Mouse (Mus musculus) liver, embryonic 14.5 days (tissue): ENCODE measurements around the gene Lep. TPM values are rescaled to one million over a fixed set of nuclear protein-coding genes. Genes with fewer than 3 reads are reported as not detected.

Experiments
- ATAC-seq: fragments of 200-750 bp; cut with Nextera tagmentation; 2 replicates; pipeline ENCODE4 v1.8.0; 2017; ENCODE audit warnings: moderate number of reproducible peaks, mild to moderate bottlenecking, moderate library complexity; ENCODE audit not compliant: insufficient read depth
- DNase-seq, 3 experiments: peaks; one replicate each; pipeline ENCODE4 v3.0.0-alpha.2; 2012 to 2013; ENCODE audit warnings: low read depth in 3 of 3, low spot score in 3 of 3
- H3K27ac ChIP-seq: fragments of 300-500 bp; sonication (generic); 2 replicates; pipeline ENCODE4 v1.5.1; 2014; ENCODE audit warnings: moderate library complexity, mild to moderate bottlenecking, control low read depth, inconsistent platforms
- H3K27me3 ChIP-seq: fragments of 300-500 bp; sonication (generic); 2 replicates; pipeline ENCODE4 v1.6.1; 2014; ENCODE audit warnings: mild to moderate bottlenecking, low read length, moderate library complexity; ENCODE audit not compliant: control insufficient read depth, insufficient read depth
- H3K36me3 ChIP-seq: fragments of 300-500 bp; sonication (generic); replicated peaks from 2 replicates; pipeline ENCODE4 v1.6.1; 2014; ENCODE audit warnings: low read depth; ENCODE audit not compliant: control insufficient read depth, insufficient read depth
- H3K4me1 ChIP-seq, 2 experiments: fragments of 200-500 bp in 1 of 2; fragments of 300-500 bp in 1 of 2; sonication (generic) in 1 of 2; replicated peaks; 2 replicates each; pipeline ENCODE4 v1.6.1; 2012 to 2014; ENCODE audit warnings: antibody characterized with exemption in 1 of 2, inconsistent platforms in 1 of 2, low read length in 1 of 2; ENCODE audit not compliant: control insufficient read depth in 2 of 2, insufficient read depth in 2 of 2
- H3K4me2 ChIP-seq: fragments of 300-500 bp; sonication (generic); 2 replicates; pipeline ENCODE4 v1.6.1; 2014; ENCODE audit warnings: low read depth, mild to moderate bottlenecking, control low read depth, moderate library complexity
- H3K4me3 ChIP-seq, 2 experiments: fragments of 200-500 bp in 1 of 2; fragments of 300-500 bp in 1 of 2; sonication (generic) in 1 of 2; 2 replicates each; pipeline ENCODE4 v1.5.1; 2012 to 2014; ENCODE audit warnings: low read depth in 2 of 2, low read length in 2 of 2, mild to moderate bottlenecking in 2 of 2, control low read depth in 1 of 2, inconsistent platforms in 1 of 2, moderate library complexity in 1 of 2; ENCODE audit not compliant: insufficient read depth in 1 of 2
- H3K9ac ChIP-seq: fragments of 300-500 bp; sonication (generic); replicated peaks from 2 replicates; pipeline ENCODE4 v1.6.1; 2014; ENCODE audit warnings: mild to moderate bottlenecking, control low read depth, moderate library complexity
- H3K9me3 ChIP-seq: fragments of 300-500 bp; sonication (generic); 2 replicates; pipeline ENCODE4 v1.6.1; 2016; ENCODE audit warnings: low read length, mixed read lengths; ENCODE audit not compliant: control insufficient read depth
- CTCF ChIP-seq: IDR thresholded peaks from 2 replicates; pipeline ENCODE4 v1.5.1; 2016; ENCODE audit warnings: antibody characterized with exemption, low read depth, control low read depth
- EP300 ChIP-seq: IDR thresholded peaks from 2 replicates; pipeline ENCODE4 v1.6.1; 2016; ENCODE audit warnings: antibody characterized with exemption, low read depth
- WGBS: fragments of 180-500 bp; shearing (Covaris S2); extraction: QIAGEN DNeasy Blood & Tissue Kit; methylation state at CpG from one replicate; pipeline ENCODE4 v1.1.7; 2014; ENCODE audit not compliant: insufficient replicate concordance; 5-methylcytosine and 5-hydroxymethylcytosine counted together
- microRNA-seq: library from miRNA; unstranded; fragments of <30 nt; microRNA quantifications from one replicate; pipeline ENCODE4, GENCODE M21; 2016
- polyA plus RNA-seq, 2 experiments: library from polyadenylated mRNA; depleted of rRNA in 1 of 2; stranded (reverse) in 1 of 2; unstranded in 1 of 2; fragments of >200 nt; fragmentation: Nextera tagmentation in 1 of 2; extraction: Ambion mirVana in 1 of 2; gene quantifications; 2 replicates each; pipeline versions ENCODE4 v1.2.1 to v1.2.3; 2012 to 2014

The Lep gene
- polyA plus RNA-seq, 2 experiments: not detected

DNA sequence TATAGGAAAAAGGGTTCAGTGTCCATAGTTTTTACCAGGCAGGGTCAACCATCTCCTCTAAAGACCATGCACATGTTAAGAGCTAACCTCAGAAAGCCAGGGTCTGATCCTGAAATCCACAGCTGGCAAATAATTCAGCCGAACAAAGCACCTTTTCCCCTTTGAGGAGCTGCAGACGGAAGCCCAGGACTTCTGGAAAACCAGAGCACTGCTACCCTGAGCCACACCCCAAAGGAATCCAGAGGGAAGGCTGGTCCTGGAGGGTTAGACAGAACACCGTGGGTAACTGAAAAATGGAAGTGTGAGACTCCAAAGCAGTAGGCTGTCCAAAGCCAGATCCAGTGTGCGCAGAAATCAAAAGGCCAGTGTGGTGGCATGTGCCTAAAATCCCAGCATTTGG is 58.9 kb downstream of the Lep start:
- H3K4me2 ChIP-seq: no peak overlapping the region
- H3K27me3 ChIP-seq: no peaks in the 10 kb centered on the region
- no peak overlapping the region for H3K9ac ChIP-seq
- no peak overlapping the region for H3K4me3 ChIP-seq
- no peak for DNase-seq
- TF ChIP-seq EP300 (no peak), CTCF (no peak)
- H3K4me1 ChIP-seq: no peaks in the 10 kb centered on the region
- 62% methylated on average over 4 of the region's 4 CpGs for WGBS
- ATAC-seq: no peak
- no peak overlapping the region for H3K27ac ChIP-seq
- H3K36me3 ChIP-seq: no peaks in the 10 kb centered on the region
- no peaks in the 10 kb centered on the region for H3K9me3 ChIP-seq

DNA sequence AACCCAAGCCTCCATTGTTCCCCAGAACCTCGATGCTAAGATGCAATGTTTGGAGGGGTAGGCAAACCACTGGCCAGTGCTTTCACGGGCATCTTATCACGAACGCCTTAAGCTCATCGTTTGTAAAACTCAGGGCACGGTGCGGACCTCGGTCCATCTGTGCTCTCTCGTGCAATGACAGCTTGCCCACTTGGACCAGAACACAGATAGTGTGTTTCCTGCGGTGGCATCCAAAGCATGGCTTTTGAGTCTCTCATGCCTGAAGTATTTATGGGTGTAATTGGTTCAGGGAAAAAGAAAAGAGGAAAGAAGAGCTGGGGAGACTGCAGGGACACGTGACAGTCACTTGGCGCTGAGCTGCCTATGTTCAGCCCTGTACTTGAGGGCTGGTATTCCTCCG is 60.0 kb downstream of the Lep start:
- Histone ChIP-seq H3K4me2 (no peak overlapping the region), H3K9ac (no peak overlapping the region), H3K36me3 (peaks cover 3% of the 10 kb centered on the region), H3K9me3 (no peaks in the 10 kb centered on the region), H3K27me3 (no peaks in the 10 kb centered on the region), H3K27ac (no peak overlapping the region), H3K4me1 (no peaks in the 10 kb centered on the region), H3K4me3 (no peak overlapping the region)
- WGBS: 68% methylated on average over 13 of the region's 13 CpGs
- TF ChIP-seq CTCF: no peak
- no peak for TF ChIP-seq EP300
- DNase-seq (no peak), ATAC-seq (no peak)

Small RNA genes within 50 kb of the gene (microRNA-seq; reads per million reads assigned to microRNA genes)
- gene Mir129-1: 1.7 reads per million

Other genes with a start within 250 kb of the Lep start
- 0.06 and 0.31 TPM in 2 replicates for gene Lrrc4, start 228.5 kb upstream of the Lep start, polyA plus RNA-seq (2012; rRNA removed)
- gene Lrrc4, start 228.5 kb upstream of the Lep start, polyA plus RNA-seq (2014; fragmentation: Nextera tagmentation; extraction: Ambion mirVana): 0.10 TPM in 1 of 2 replicates, not detected in the other
- 6.8 and 11.6 TPM in 2 replicates for gene Rbm28, start 104.8 kb downstream of the Lep start, polyA plus RNA-seq (2012; rRNA removed)
- gene Rbm28, start 104.8 kb downstream of the Lep start, polyA plus RNA-seq (2014; fragmentation: Nextera tagmentation; extraction: Ambion mirVana): 9.9 and 13.8 TPM in 2 replicates
- 0.01 and 0.02 TPM in 2 replicates for gene Prrt4, start 119.4 kb downstream of the Lep start, polyA plus RNA-seq (2012; rRNA removed)
- not detected in 2 replicates for gene Prrt4, start 119.4 kb downstream of the Lep start, polyA plus RNA-seq (2014; fragmentation: Nextera tagmentation; extraction: Ambion mirVana)
- 5.2 and 5.3 TPM in 2 replicates for gene Impdh1, start 156.1 kb downstream of the Lep start, polyA plus RNA-seq (2012; rRNA removed)
- 5.5 and 5.8 TPM in 2 replicates for gene Impdh1, start 156.1 kb downstream of the Lep start, polyA plus RNA-seq (2014; fragmentation: Nextera tagmentation; extraction: Ambion mirVana)
- 11.4 and 15.3 TPM in 2 replicates for gene Hilpda, start 212.3 kb downstream of the Lep start, polyA plus RNA-seq (2012; rRNA removed)
- 14.4 and 14.7 TPM in 2 replicates for gene Hilpda, start 212.3 kb downstream of the Lep start, polyA plus RNA-seq (2014; fragmentation: Nextera tagmentation; extraction: Ambion mirVana)
- 0.17 and 0.23 TPM in 2 replicates for gene Fam71f2, start 219.4 kb downstream of the Lep start, polyA plus RNA-seq (2012; rRNA removed)
- gene Fam71f2, start 219.4 kb downstream of the Lep start, polyA plus RNA-seq (2014; fragmentation: Nextera tagmentation; extraction: Ambion mirVana): not detected in 2 replicates